Mouse (Mus musculus) kidney, postnatal 0 days (tissue): ENCODE measurements at regions not wholly inside any gene's neighbourhood (a gene's known extent, or its start where the extent isn't known, plus 50 kb on each side); places are given as distances from the start of the nearest gene placed in this dataset.

Experiments
- ATAC-seq: fragments of 200-750 bp; cut with Nextera tagmentation; replicated peaks from 2 replicates; pipeline ENCODE4 v1.8.0; 2017; ENCODE audit warnings: low read depth, moderate number of reproducible peaks, moderate TSS enrichment, moderate library complexity; ENCODE audit not compliant: low FRiP score
- DNase-seq: peaks from one replicate; pipeline ENCODE4 v3.0.0-alpha.2; 2016; ENCODE audit warnings: low spot score
- H3K27ac ChIP-seq: fragments of 300-500 bp; sonication (generic); 2 replicates; pipeline ENCODE4 v1.5.1; 2014; ENCODE audit warnings: mild to moderate bottlenecking
- H3K27me3 ChIP-seq: fragments of 300-500 bp; sonication (generic); 2 replicates; pipeline ENCODE4 v1.6.1; 2014; ENCODE audit warnings: low read length, mixed read lengths; ENCODE audit not compliant: insufficient read depth
- H3K36me3 ChIP-seq: fragments of 300-500 bp; sonication (generic); 2 replicates; pipeline ENCODE4 v1.6.1; 2014; ENCODE audit warnings: low read length, mixed read lengths; ENCODE audit not compliant: insufficient read depth
- H3K4me1 ChIP-seq: fragments of 300-500 bp; sonication (generic); replicated peaks from 2 replicates; pipeline ENCODE4 v1.6.1; 2014; ENCODE audit warnings: antibody characterized with exemption, low read length, mixed read lengths; ENCODE audit not compliant: insufficient read depth
- H3K4me2 ChIP-seq: fragments of 300-500 bp; sonication (generic); 2 replicates; pipeline ENCODE4 v1.6.1; 2014; ENCODE audit warnings: mild to moderate bottlenecking, low read length, moderate library complexity, mixed read lengths
- H3K4me3 ChIP-seq: fragments of 300-500 bp; sonication (generic); replicated peaks from 2 replicates; pipeline ENCODE4 v1.5.1; 2014; ENCODE audit warnings: low read depth, low read length
- H3K9ac ChIP-seq: fragments of 300-500 bp; sonication (generic); 2 replicates; pipeline ENCODE4 v1.6.1; 2014; ENCODE audit warnings: low read depth, low read length
- H3K9me3 ChIP-seq: fragments of 300-500 bp; sonication (generic); replicated peaks from 2 replicates; pipeline ENCODE4 v1.6.1; 2016; ENCODE audit warnings: low read length, inconsistent platforms, mixed read lengths
- CTCF ChIP-seq: IDR thresholded peaks from 2 replicates; pipeline ENCODE4 v1.5.1; 2016; ENCODE audit warnings: antibody characterized with exemption, low read depth, mild to moderate bottlenecking, moderate library complexity
- WGBS: fragments of 180-500 bp; shearing (Covaris S2); extraction: QIAGEN DNeasy Blood & Tissue Kit; methylation state at CpG from one replicate; pipeline ENCODE4 v1.1.7; 2014; 5-methylcytosine and 5-hydroxymethylcytosine counted together

DNA sequence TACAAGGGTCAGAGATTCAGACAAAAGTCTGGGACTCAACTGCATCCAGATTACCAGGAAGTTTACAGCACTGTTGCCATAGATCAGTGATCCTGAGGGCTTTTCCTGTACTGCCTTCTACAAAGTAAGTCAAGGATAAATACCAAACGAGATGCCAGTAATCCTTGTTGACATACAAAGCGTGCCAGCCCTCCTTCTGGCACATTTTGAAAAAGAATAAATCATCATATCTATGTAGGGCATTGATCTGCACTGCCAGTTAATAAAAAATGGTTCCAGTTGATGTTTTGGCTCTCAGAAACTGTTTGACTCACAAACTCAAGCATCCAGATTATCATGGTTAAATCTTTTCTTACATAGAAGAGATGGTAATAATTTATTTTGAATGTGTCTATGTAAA lies 390.5 kb downstream of the Pdgfc start:
- no peak for TF ChIP-seq CTCF
- Histone ChIP-seq H3K9ac (no peak overlapping the region), H3K36me3 (no peaks in the 10 kb centered on the region), H3K4me2 (no peak overlapping the region), H3K27ac (no peak overlapping the region), H3K27me3 (no peaks in the 10 kb centered on the region), H3K4me1 (no peaks in the 10 kb centered on the region), H3K4me3 (no peak overlapping the region), H3K9me3 (no peaks in the 10 kb centered on the region)
- ATAC-seq (no peak), DNase-seq (no peak)
- 49% methylated on average over 2 of the region's 2 CpGs for WGBS
